Mouse (Mus musculus) intestine, postnatal 0 days (tissue): ENCODE data around the gene Hist1h2an. TPM values are rescaled to one million over a fixed set of nuclear protein-coding genes. Genes with fewer than 3 reads are reported as not detected.
A peak's percentile ranks its signal among the peaks of the same experiment; 100 is the strongest.
"Not testable (repeated sequence)": the region's sequence is repeated elsewhere in the genome, so short reads cannot be mapped to it uniquely, and the experiment has no call there.

Source experiments
- ATAC-seq: fragments of 200-750 bp; cut with Nextera tagmentation; 2 replicates; pipeline ENCODE4 v1.8.0; 2017; ENCODE audit warnings: mild to moderate bottlenecking, moderate TSS enrichment, moderate library complexity
- H3K27ac ChIP-seq: fragments of 300-500 bp; sonication (generic); 2 replicates; pipeline ENCODE4 v1.5.1; 2014; ENCODE audit warnings: mild to moderate bottlenecking, low read depth, low read length, moderate library complexity
- H3K27me3 ChIP-seq: fragments of 300-500 bp; sonication (generic); replicated peaks from 2 replicates; pipeline ENCODE4 v1.6.1; 2014; ENCODE audit warnings: low read length, mixed read lengths; ENCODE audit not compliant: control insufficient read depth, insufficient read depth
- H3K36me3 ChIP-seq: fragments of 300-500 bp; sonication (generic); 2 replicates; pipeline ENCODE4 v1.6.1; 2014; ENCODE audit warnings: mild to moderate bottlenecking, moderate library complexity; ENCODE audit not compliant: control insufficient read depth, insufficient read depth
- H3K4me1 ChIP-seq: fragments of 300-500 bp; sonication (generic); replicated peaks from 2 replicates; pipeline ENCODE4 v1.6.1; 2014; ENCODE audit warnings: antibody characterized with exemption, low read length, mixed read lengths; ENCODE audit not compliant: control insufficient read depth, insufficient read depth
- H3K4me2 ChIP-seq: fragments of 300-500 bp; sonication (generic); replicated peaks from 2 replicates; pipeline ENCODE4 v1.6.1; 2014; ENCODE audit warnings: low read depth, mild to moderate bottlenecking, moderate library complexity
- H3K4me3 ChIP-seq: fragments of 300-500 bp; sonication (generic); 2 replicates; pipeline ENCODE4 v1.5.1; 2014; ENCODE audit warnings: low read depth, low read length
- H3K9ac ChIP-seq: fragments of 300-500 bp; sonication (generic); 2 replicates; pipeline ENCODE4 v1.6.1; 2014; ENCODE audit warnings: mild to moderate bottlenecking, low read depth, low read length
- H3K9me3 ChIP-seq: fragments of 300-500 bp; sonication (generic); 2 replicates; pipeline ENCODE4 v1.6.1; 2016; ENCODE audit warnings: mixed run types; ENCODE audit not compliant: control insufficient read depth
- CTCF ChIP-seq: sonication (generic); IDR thresholded peaks from 2 replicates; pipeline ENCODE4 v1.5.1; 2016; ENCODE audit warnings: low read depth, mild to moderate bottlenecking, control low read depth, antibody characterized with exemption, moderate library complexity
- WGBS: fragments of 180-500 bp; shearing (Covaris S2); extraction: QIAGEN DNeasy Blood & Tissue Kit; methylation state at CpG from one replicate; pipeline ENCODE4 v1.1.7; 2014; 5-methylcytosine and 5-hydroxymethylcytosine counted together
- polyA plus RNA-seq: library from polyadenylated mRNA; unstranded; fragments of >200 nt; fragmentation: Nextera tagmentation; extraction: Ambion mirVana; gene quantifications from 2 replicates; pipeline ENCODE4 v1.2.1, GENCODE M21; 2015

The Hist1h2an gene
- polyA plus RNA-seq, 1 experiment from 2014 or later, result 3.2 TPM

- Histone ChIP-seq H3K27ac (no peak overlapping the region), H3K4me2 (peak overlapping the region; percentile 61), H3K36me3 (no peaks in the 10 kb centered on the region), H3K27me3 (no peaks in the 10 kb centered on the region), H3K4me1 (peaks cover 12% of the 10 kb centered on the region; the same call in 1 of the 2 replicates), H3K4me3 (no peak overlapping the region), H3K9ac (0 out of 2 replicates have a peak overlapping the region, but pooled peaks have one; percentile 1), H3K9me3 (no peaks in the 10 kb centered on the region)
- whole genome bisulfite sequencing, result 39% methylated on average over 13 of the region's 21 CpGs
- TF ChIP-seq CTCF, result no peak
- no peak; the same call in 1 of the 2 replicates for ATAC-seq
These were observed 959 bp upstream of the Hist1h2an start for GRCm38 (mm10) chr13:21787760-21788593.

DNA sequence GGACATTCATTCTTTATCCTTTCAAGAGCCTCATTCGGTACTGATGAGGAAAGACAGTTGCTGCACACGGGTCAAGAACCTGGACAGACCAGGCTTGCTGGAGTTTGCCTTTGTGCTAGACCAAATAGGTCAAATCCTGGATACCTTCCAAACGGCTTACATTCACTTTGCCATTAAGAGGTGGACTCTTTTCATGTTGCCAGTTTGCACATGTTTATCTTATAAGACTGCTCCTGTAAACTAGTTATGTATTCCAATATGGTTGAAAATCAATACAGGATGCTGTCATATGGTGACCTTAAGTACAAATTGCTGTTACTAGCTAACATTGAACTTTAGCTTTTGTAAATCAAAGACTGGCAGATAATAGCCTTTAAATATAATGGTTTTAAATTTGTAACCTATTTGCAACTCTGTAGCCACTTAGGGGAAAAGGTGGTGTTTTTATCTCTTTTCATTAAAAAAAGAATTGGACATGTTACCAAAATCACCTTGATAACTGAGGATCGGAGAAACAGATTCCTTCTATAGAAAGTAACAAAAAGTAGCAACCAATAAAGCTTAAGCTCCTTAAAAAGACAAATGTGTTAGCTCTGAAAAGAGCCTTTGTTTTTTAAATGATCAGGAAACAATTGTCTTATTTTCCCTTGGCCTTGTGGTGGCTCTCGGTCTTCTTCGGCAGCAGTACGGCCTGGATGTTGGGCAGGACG lies 674 bp downstream of the Hist1h2an start:
- Histone ChIP-seq H3K4me3 (peak overlapping the region; percentile 39), H3K27ac (0 out of 2 replicates have a peak overlapping the region, but pooled peaks have one; percentile 16), H3K36me3 (no peaks in the 10 kb centered on the region), H3K9ac (no peak overlapping the region), H3K9me3 (no peaks in the 10 kb centered on the region), H3K4me2 (peak overlapping the region; percentile 61), H3K27me3 (no peaks in the 10 kb centered on the region), H3K4me1 (peaks cover 17% of the 10 kb centered on the region; the same call in 1 of the 2 replicates)
- ATAC-seq, result no peak
- WGBS, result 8% methylated on average over 8 of the region's 8 CpGs
- TF ChIP-seq CTCF, result no peak

GRCm38 (mm10) chr13:21784311-21784710 lies 2.7 kb downstream of the Hist1h2an start:
- Histone ChIP-seq H3K4me3 (no peak overlapping the region), H3K27me3 (no peaks in the 10 kb centered on the region), H3K27ac (no peak overlapping the region; the same call in 1 of the 2 replicates), H3K4me2 (peak overlapping the region; percentile 67; the same call in 1 of the 2 replicates), H3K4me1 (peaks cover 17% of the 10 kb centered on the region; the same call in 1 of the 2 replicates), H3K9ac (no peak overlapping the region), H3K9me3 (no peaks in the 10 kb centered on the region), H3K36me3 (no peaks in the 10 kb centered on the region)
- no peak for ATAC-seq
- WGBS, result 37% methylated on average over 6 of the region's 6 CpGs
- TF ChIP-seq CTCF, result no peak

DNA sequence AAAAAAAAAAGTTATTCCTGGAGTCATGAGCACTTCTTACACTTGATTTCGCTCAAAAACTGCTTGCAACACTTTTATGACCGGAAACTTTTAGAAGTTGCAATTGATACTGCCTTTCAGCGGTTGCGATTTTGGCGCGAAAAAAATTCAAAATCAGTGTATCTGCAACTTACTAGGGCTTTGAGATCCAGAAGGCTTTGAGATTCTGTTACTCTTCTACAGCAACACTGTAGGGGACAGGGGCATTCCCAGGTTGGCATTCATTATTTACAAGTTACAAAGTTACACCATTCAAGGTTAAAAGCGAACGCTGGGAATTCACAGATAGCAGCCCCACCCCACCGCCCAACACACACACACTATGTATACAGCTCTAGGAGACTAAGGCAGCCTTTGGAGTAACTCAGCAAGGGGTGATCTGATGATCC lies 3.3 kb downstream of the Hist1h2an start:
- H3K36me3 ChIP-seq, result no peaks in the 10 kb centered on the region
- peak overlapping the region; percentile 46 for H3K27ac ChIP-seq
- H3K9me3 ChIP-seq, result no peaks in the 10 kb centered on the region
- no peak for ATAC-seq
- no peak for TF ChIP-seq CTCF
- H3K9ac ChIP-seq, result no peak overlapping the region
- WGBS, result 2% methylated on average over 9 of the region's 9 CpGs
- H3K4me3 ChIP-seq, result peak overlapping the region; percentile 34
- H3K4me1 ChIP-seq, result peaks cover 17% of the 10 kb centered on the region; the same call in 1 of the 2 replicates
- H3K27me3 ChIP-seq, result no peaks in the 10 kb centered on the region
- peak overlapping the region; percentile 67 for H3K4me2 ChIP-seq

- TF ChIP-seq CTCF, result no peak
- peak; percentile 50 for ATAC-seq
- H3K27me3 ChIP-seq, result no peaks in the 10 kb centered on the region
- H3K4me1 ChIP-seq, result peaks cover 14% of the 10 kb centered on the region; the same call in 1 of the 2 replicates
- peak within 1 kb of the TSS; percentile 34 for H3K4me3 ChIP-seq
- H3K9me3 ChIP-seq, result no peaks in the 10 kb centered on the region
- no peaks in the 10 kb centered on the region for H3K36me3 ChIP-seq
- WGBS, result 0% methylated on average over 13 of the region's 20 CpGs
- peak within 1 kb of the TSS; percentile 46 for H3K27ac ChIP-seq
- H3K9ac ChIP-seq, result peak within 1 kb of the TSS; percentile 45
- peak within 1 kb of the TSS; percentile 67 for H3K4me2 ChIP-seq
These were observed 3.8 kb downstream of the Hist1h2an start, which contains the start of gene Hist1h3i for GRCm38 (mm10) chr13:21783255-21783617. Gene Hist1h3i, minus strand, starts transcription at chr13:21783370.

- peak overlapping the region; percentile 67 for H3K4me2 ChIP-seq
- H3K9ac ChIP-seq, result peak overlapping the region; percentile 45
- not testable (repeated sequence) for H3K27me3 ChIP-seq, H3K9me3 ChIP-seq, ATAC-seq, H3K27ac ChIP-seq, H3K36me3 ChIP-seq
- H3K4me1 ChIP-seq, result peaks cover 14% of the 10 kb centered on the region; the same call in 1 of the 2 replicates
- H3K4me3 ChIP-seq, result peak overlapping the region; percentile 34
- WGBS, result 2% methylated on average over 13 of the region's 35 CpGs
These were observed 4.4 kb downstream of the Hist1h2an start for GRCm38 (mm10) chr13:21782361-21783254.
